Mouse (Mus musculus) macrophage (primary cell): ENCODE measurements around the gene Mmp27. TPM values are rescaled to one million over a fixed set of nuclear protein-coding genes. Genes with fewer than 3 reads are reported as not detected.

ENCODE experiments used
- polyA plus RNA-seq: library from polyadenylated mRNA; stranded (reverse); fragments of 250-400 nt; gene quantifications from 3 replicates; pipeline ENCODE4 v1.2.4, GENCODE M21; 2018; ENCODE audit warnings: inconsistent platforms

Gene Mmp27
- polyA plus RNA-seq, 1 experiment from 2014 or later = 88.0 TPM

Other genes with a start within 250 kb of the Mmp27 start
- 54.9 to 462 TPM (median 339 TPM) in 3 replicates for gene Mmp12, start 227.0 kb upstream of the Mmp27 start, polyA plus RNA-seq
- gene Mmp1b, start 183.3 kb upstream of the Mmp27 start, polyA plus RNA-seq = not detected in 3 replicates
- not detected in 3 replicates for gene Mmp3, start 125.6 kb upstream of the Mmp27 start, polyA plus RNA-seq
- 0.75 to 2.0 TPM in 2 of 3 replicates, not detected in the other for gene Mmp10, start 69.0 kb upstream of the Mmp27 start, polyA plus RNA-seq
- gene Mmp8, start 12.9 kb upstream of the Mmp27 start, polyA plus RNA-seq = 18.4 to 37.2 TPM (median 33.4 TPM) in 3 replicates
- gene Mmp20, start 56.8 kb downstream of the Mmp27 start, polyA plus RNA-seq = not detected in 3 replicates
- gene Mmp7, start 120.7 kb downstream of the Mmp27 start, polyA plus RNA-seq = not detected in 3 replicates
- 69.1 to 94.1 TPM (median 88.5 TPM) in 3 replicates for gene Tmem123, start 192.6 kb downstream of the Mmp27 start, polyA plus RNA-seq